ENCODE assay signal across 8 mouse cellular contexts in genomic region chr19:14596941-14597916, GRCm38 (mm10). TPM values are rescaled to one million over a fixed set of nuclear protein-coding genes. Genes with fewer than 3 reads are reported as not detected.
DNase-seq lines count a peak whose midpoint lies in the region; ATAC-seq lines count a peak whose summit lies in the region.

No protein-coding gene starts in this region.

- H3K4me1 ChIP-seq in forebrain, embryonic 15.5 days = peaks cover 29% of the 10 kb centered on the region

- H3K27ac ChIP-seq in forebrain, embryonic 15.5 days (replicated peaks) = peak overlapping the region; percentile 95

- H3K36me3 ChIP-seq in forebrain, embryonic 15.5 days = no peaks in the 10 kb centered on the region

- H3K27me3 ChIP-seq in forebrain, embryonic 15.5 days = no peaks in the 10 kb centered on the region

- WGBS in forebrain, embryonic 15.5 days = under 1% methylated on average over 99 of the region's 120 CpGs

- H3K4me3 ChIP-seq in forebrain, embryonic 15.5 days = peak overlapping the region; percentile 84

- peak overlapping the region; percentile 58 for H3K4me2 ChIP-seq in forebrain, embryonic 15.5 days (replicated peaks)

- no peaks in the 10 kb centered on the region for H3K9me3 ChIP-seq in forebrain, embryonic 15.5 days

- peak; percentile 66 for DNase-seq in MN1 (ENCODE audit: low spot score)
- peak; percentile 34 to 52 for DNase-seq in layer of hippocampus, postnatal 25 days (ENCODE audit: extremely low spot score in 1 of 2, low spot score in 1 of 2)
- peak; percentile 42 for DNase-seq in lung, postnatal 25 days (ENCODE audit: low spot score)
- DNase-seq in right cerebral cortex, adult 2 months (ENCODE audit: low spot score in 2 of 2) = peak; percentile 20 to 47
- peak; percentile 26 to 57 for DNase-seq in urinary bladder, postnatal 36 days (ENCODE audit: low spot score in 2 of 2)

- H3K9ac ChIP-seq in forebrain, embryonic 15.5 days (replicated peaks) = peak overlapping the region; percentile 90

- ATAC-seq in cerebellum, adult (ENCODE audit: insufficient number of reproducible peaks, low FRiP score, low TSS enrichment) = 0 out of 2 replicates have a peak, but pooled peaks have one; percentile 4
- no peak for ATAC-seq in forebrain, embryonic 15.5 days (replicated peaks)
- peak; percentile 6 to 8; a peak in 2 of 4 replicates for ATAC-seq in hematopoietic stem cell, adult 5-6 weeks (replicated peaks in 1 of 2; ENCODE audit: insufficient read depth in 1 of 2, low FRiP score in 2 of 2, low TSS enrichment in 1 of 2, low read depth in 1 of 2, poor library complexity in 2 of 2, severe bottlenecking in 2 of 2)

RNA-seq across cellular contexts. Expression of gene Tle4, which starts 0.6 kb away (rescaled TPM):
- polyA plus RNA-seq in forebrain, embryonic 15.5 days (2015; fragmentation: Nextera tagmentation; extraction: Ambion mirVana) = 34.9 and 37.5 TPM in 2 replicates
- 21.5 and 35.5 TPM in 2 replicates for total RNA-seq in hematopoietic stem cell, adult 5-6 weeks (2017)
- 10 to 100 TPM; 37.1 to 43.9 TPM for total RNA-seq in layer of hippocampus, postnatal 25 days (2021)
